Mouse (Mus musculus): Measurements from ENCODE around the gene Fam189a1. TPM values are rescaled to one million over a fixed set of nuclear protein-coding genes. Genes with fewer than 3 reads are reported as not detected.

Gene Fam189a1
- total and polyA plus RNA-seq, 3 experiments: not detected

GRCm38 (mm10) chr7:64973590-64974262 lies 182.6 kb downstream of the Fam189a1 start:
- no peak overlapping the region for H3K9ac ChIP-seq (ENCODE audit: control insufficient read depth, low read depth, low read length, poor library complexity, severe bottlenecking)
- H3K4me3 ChIP-seq (ENCODE audit: control insufficient read depth in 1 of 2, insufficient read depth in 1 of 2, low read depth in 2 of 2, low read length in 2 of 2): no peak overlapping the region
- H3K79me2 ChIP-seq (ENCODE audit: control insufficient read depth, insufficient read depth, low read length, poor library complexity): no peaks in the 10 kb centered on the region
- H3K4me1 ChIP-seq (ENCODE audit: control insufficient read depth in 1 of 2, insufficient read depth in 2 of 2, low read length in 2 of 2): no peaks in the 10 kb centered on the region
- H3K27ac ChIP-seq (ENCODE audit: control insufficient read depth, low read depth, low read length): no peak overlapping the region
- no peaks in the 10 kb centered on the region for H3K9me3 ChIP-seq (replicated peaks; ENCODE audit: insufficient read depth, low read length)
- TF ChIP-seq POLR2AphosphoS5 (IDR thresholded peaks at IDR 0.05; ENCODE audit: borderline replicate concordance, low read depth, low read length): no peak
- TF ChIP-seq TCF12 (IDR thresholded peaks at IDR 0.05; ENCODE audit: low read depth, low read length): no peak
- TF ChIP-seq MXI1 (IDR thresholded peaks at IDR 0.05; ENCODE audit: low read depth, low read length): no peak
- no peak for TF ChIP-seq BHLHE40 (IDR thresholded peaks at IDR 0.05; ENCODE audit: borderline replicate concordance, low read depth, low read length)
- no peak for TF ChIP-seq ZC3H11A (IDR thresholded peaks at IDR 0.05; ENCODE audit: low read depth, low read length)
- TF ChIP-seq TAL1 (IDR thresholded peaks at IDR 0.05; ENCODE audit: low read length): no peak
- no peak for TF ChIP-seq MYB (IDR thresholded peaks at IDR 0.05; ENCODE audit: low read depth, low read length)
- no peak for TF ChIP-seq E2F4 (IDR thresholded peaks at IDR 0.05; ENCODE audit: borderline replicate concordance, low read depth, low read length)
- no peak for TF ChIP-seq MYC (IDR thresholded peaks at IDR 0.05; ENCODE audit: low read depth, low read length)
- no peak for TF ChIP-seq JUND (IDR thresholded peaks at IDR 0.05; ENCODE audit: low read depth, low read length)
- no peak for TF ChIP-seq ETS1 (IDR thresholded peaks at IDR 0.05; ENCODE audit: low read depth, low read length)
- no peak for TF ChIP-seq MAZ (IDR thresholded peaks at IDR 0.05; ENCODE audit: low read depth, low read length)
- TF ChIP-seq HCFC1 (IDR thresholded peaks at IDR 0.05; ENCODE audit: low read depth, low read length): no peak
- no peak for TF ChIP-seq GATA1 (IDR thresholded peaks at IDR 0.05; ENCODE audit: low read depth, low read length)
- no peak for DNase-seq (ENCODE audit: low read depth, low spot score)
- H3K27me3 ChIP-seq (ENCODE audit: control insufficient read depth in 1 of 2, insufficient read depth in 2 of 2, low read length in 2 of 2): no peaks in the 10 kb centered on the region
- H3K36me3 ChIP-seq (ENCODE audit: control insufficient read depth in 1 of 2, insufficient read depth in 2 of 2, low read length in 2 of 2): no peaks in the 10 kb centered on the region

DNA sequence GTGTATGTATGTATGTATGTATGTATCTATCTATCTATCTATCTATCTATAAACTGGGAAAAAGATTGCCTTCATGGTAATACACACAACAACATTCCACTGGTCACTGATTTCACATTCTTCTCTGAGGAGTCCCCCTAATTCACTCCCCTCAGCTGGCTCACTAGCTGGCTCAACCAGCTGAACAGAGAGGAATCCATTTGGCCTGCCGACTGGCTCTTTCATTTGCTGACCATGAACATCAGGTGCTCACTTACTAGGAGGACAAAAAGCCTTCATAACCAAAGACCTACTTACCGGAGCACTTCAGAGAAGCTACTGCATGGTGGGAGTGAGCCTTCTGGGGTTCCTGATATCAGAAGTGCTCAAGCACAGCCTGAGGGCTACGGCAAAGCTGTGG lies 194.2 kb downstream of the Fam189a1 start:
- Histone ChIP-seq H3K79me2 (ENCODE audit: control insufficient read depth, insufficient read depth, low read length, poor library complexity) (no peaks in the 10 kb centered on the region), H3K4me3 (ENCODE audit: control insufficient read depth in 1 of 2, insufficient read depth in 1 of 2, low read depth in 2 of 2, low read length in 2 of 2) (no peak overlapping the region), H3K36me3 (ENCODE audit: control insufficient read depth in 1 of 2, insufficient read depth in 2 of 2, low read length in 2 of 2) (no peaks in the 10 kb centered on the region), H3K27me3 (ENCODE audit: control insufficient read depth in 1 of 2, insufficient read depth in 2 of 2, low read length in 2 of 2) (no peaks in the 10 kb centered on the region), H3K4me1 (ENCODE audit: control insufficient read depth in 1 of 2, insufficient read depth in 2 of 2, low read length in 2 of 2) (no peaks in the 10 kb centered on the region), H3K9ac (ENCODE audit: control insufficient read depth, low read depth, low read length, poor library complexity, severe bottlenecking) (no peak overlapping the region), H3K9me3 (replicated peaks; ENCODE audit: insufficient read depth, low read length) (no peaks in the 10 kb centered on the region), H3K27ac (ENCODE audit: control insufficient read depth, low read depth, low read length) (no peak overlapping the region)
- no peak for TF ChIP-seq POLR2A (IDR thresholded peaks at IDR 0.05; ENCODE audit: control insufficient read depth in 1 of 2, insufficient read depth in 1 of 2, low read depth in 1 of 2, low read length in 2 of 2, poor library complexity in 1 of 2)
- no peak for TF ChIP-seq RAD21 (IDR thresholded peaks at IDR 0.05; ENCODE audit: low read depth, low read length)
- no peak for TF ChIP-seq MEF2A (IDR thresholded peaks at IDR 0.05; ENCODE audit: extremely low read depth, insufficient replicate concordance, low read depth, low read length, poor library complexity, severe bottlenecking)
- no peak for TF ChIP-seq BHLHE40 (IDR thresholded peaks at IDR 0.05; ENCODE audit: borderline replicate concordance, low read depth, low read length)
- TF ChIP-seq HCFC1 (IDR thresholded peaks at IDR 0.05; ENCODE audit: low read depth, low read length): no peak
- no peak for TF ChIP-seq RCOR1 (IDR thresholded peaks at IDR 0.05; ENCODE audit: low read depth, low read length)
- no peak for TF ChIP-seq MAFK (IDR thresholded peaks at IDR 0.05; ENCODE audit: borderline replicate concordance, low read depth, low read length)
- TF ChIP-seq JUND (IDR thresholded peaks at IDR 0.05; ENCODE audit: low read depth, low read length): no peak
- TF ChIP-seq MYB (IDR thresholded peaks at IDR 0.05; ENCODE audit: low read depth, low read length): no peak
- no peak for TF ChIP-seq ZNF384 (IDR thresholded peaks at IDR 0.05; ENCODE audit: low read depth, low read length)
- TF ChIP-seq CTCF (IDR thresholded peaks at IDR 0.05 in 2 of 3, conservative IDR thresholded peaks at IDR 0.05 in 1 of 3; ENCODE audit: control insufficient read depth in 1 of 3, insufficient read depth in 1 of 3, low read depth in 2 of 3, low read length in 3 of 3, poor library complexity in 1 of 3, severe bottlenecking in 1 of 3): no peak
- no peak for TF ChIP-seq CHD2 (IDR thresholded peaks at IDR 0.05; ENCODE audit: low read length)
- DNase-seq (ENCODE audit: low read depth, low spot score): no peak
